Mouse (Mus musculus): ENCODE data around the gene Tex12. TPM values are rescaled to one million over a fixed set of nuclear protein-coding genes. Genes with fewer than 3 reads are reported as not detected.

Tex12 gene
- polyA plus RNA-seq, 1 experiment from 2014 or later: not detected

GRCm38 (mm10) chr9:50594794-50595417, 33.8 kb upstream of the Tex12 start:
- WGBS: 84% methylated on average over 12 of the region's 12 CpGs
- Histone ChIP-seq H3K36me3 (ENCODE audit: control insufficient read depth, insufficient read depth, low read length) (peaks cover 11% of the 10 kb centered on the region; the same call in 1 of the 2 replicates), H3K27me3 (ENCODE audit: control insufficient read depth, insufficient read depth, low read length) (no peaks in the 10 kb centered on the region)

GRCm38 (mm10) chr9:50593544-50593943, 32.4 kb upstream of the Tex12 start:
- no peak overlapping the region for H3K27ac ChIP-seq (ENCODE audit: low read depth, low read length)
- no peak overlapping the region for H3K9ac ChIP-seq (ENCODE audit: low read length)
- no peaks in the 10 kb centered on the region for H3K9me3 ChIP-seq (ENCODE audit: control insufficient read depth, low read length)
- H3K36me3 ChIP-seq (ENCODE audit: control insufficient read depth, insufficient read depth, low read length): peaks cover 11% of the 10 kb centered on the region; the same call in 1 of the 2 replicates
- whole genome bisulfite sequencing: 87% methylated on average over 3 of the region's 3 CpGs
- DNase-seq (ENCODE audit: low spot score) (peak; percentile 73), ATAC-seq (replicated peaks; ENCODE audit: low FRiP score) (no peak)
- no peaks in the 10 kb centered on the region for H3K27me3 ChIP-seq (ENCODE audit: control insufficient read depth, insufficient read depth, low read length)
- no peak overlapping the region for H3K4me3 ChIP-seq (ENCODE audit: low read depth, low read length)
- H3K4me2 ChIP-seq (ENCODE audit: low read depth, low read length, severe bottlenecking): no peak overlapping the region
- H3K4me1 ChIP-seq (replicated peaks; ENCODE audit: control insufficient read depth, insufficient read depth, low read length): no peaks in the 10 kb centered on the region

More at GRCm38 (mm10) chr9:50594794-50595417, 33.8 kb upstream of the Tex12 start:
- H3K4me2 ChIP-seq (ENCODE audit: low read depth, low read length, severe bottlenecking): no peak overlapping the region
- no peak overlapping the region for H3K27ac ChIP-seq (ENCODE audit: low read depth, low read length)
- no peak overlapping the region for H3K4me3 ChIP-seq (ENCODE audit: low read depth, low read length)
- DNase-seq (ENCODE audit: low spot score): no peak
- H3K9ac ChIP-seq (ENCODE audit: low read length): no peak overlapping the region
- no peaks in the 10 kb centered on the region for H3K4me1 ChIP-seq (replicated peaks; ENCODE audit: control insufficient read depth, insufficient read depth, low read length)
- H3K9me3 ChIP-seq (ENCODE audit: control insufficient read depth, low read length): no peaks in the 10 kb centered on the region
- no peak for ATAC-seq (replicated peaks; ENCODE audit: low FRiP score)

GRCm38 (mm10) chr9:50592955-50593354, 31.8 kb upstream of the Tex12 start:
- Histone ChIP-seq H3K4me2 (ENCODE audit: low read depth, low read length, severe bottlenecking) (no peak overlapping the region), H3K36me3 (ENCODE audit: control insufficient read depth, insufficient read depth, low read length) (peaks cover 7% of the 10 kb centered on the region; the same call in 1 of the 2 replicates), H3K4me3 (ENCODE audit: low read depth, low read length) (no peak overlapping the region), H3K9me3 (ENCODE audit: control insufficient read depth, low read length) (no peaks in the 10 kb centered on the region), H3K4me1 (replicated peaks; ENCODE audit: control insufficient read depth, insufficient read depth, low read length) (no peaks in the 10 kb centered on the region), H3K27me3 (ENCODE audit: control insufficient read depth, insufficient read depth, low read length) (no peaks in the 10 kb centered on the region), H3K27ac (ENCODE audit: low read depth, low read length) (no peak overlapping the region), H3K9ac (ENCODE audit: low read length) (no peak overlapping the region)
- DNase-seq (ENCODE audit: low spot score): no peak
- no peak for ATAC-seq (replicated peaks; ENCODE audit: low FRiP score)
- WGBS: 89% methylated on average over 9 of the region's 9 CpGs

GRCm38 (mm10) chr9:50590856-50591518, 29.9 kb upstream of the Tex12 start:
- H3K4me1 ChIP-seq (replicated peaks; ENCODE audit: control insufficient read depth, insufficient read depth, low read length): no peaks in the 10 kb centered on the region
- ATAC-seq (replicated peaks; ENCODE audit: low FRiP score) (no peak), DNase-seq (ENCODE audit: low spot score) (no peak)
- H3K27me3 ChIP-seq (ENCODE audit: control insufficient read depth, insufficient read depth, low read length): no peaks in the 10 kb centered on the region
- H3K36me3 ChIP-seq (ENCODE audit: control insufficient read depth, insufficient read depth, low read length): no peaks in the 10 kb centered on the region
- WGBS: 79% methylated on average over 10 of the region's 10 CpGs
- no peak overlapping the region for H3K9ac ChIP-seq (ENCODE audit: low read length)
- H3K4me2 ChIP-seq (ENCODE audit: low read depth, low read length, severe bottlenecking): no peak overlapping the region
- no peaks in the 10 kb centered on the region for H3K9me3 ChIP-seq (ENCODE audit: control insufficient read depth, low read length)
- H3K27ac ChIP-seq (ENCODE audit: low read depth, low read length): no peak overlapping the region
- H3K4me3 ChIP-seq (ENCODE audit: low read depth, low read length): no peak overlapping the region

GRCm38 (mm10) chr9:50586955-50587354, 25.8 kb upstream of the Tex12 start:
- no peak overlapping the region for H3K9ac ChIP-seq (ENCODE audit: low read length)
- 82% methylated on average over 4 of the region's 4 CpGs for WGBS

GRCm38 (mm10) chr9:50585145-50585818, 24.2 kb upstream of the Tex12 start:
- ATAC-seq (replicated peaks; ENCODE audit: low FRiP score): no peak

More at GRCm38 (mm10) chr9:50586955-50587354, 25.8 kb upstream of the Tex12 start:
- ATAC-seq (replicated peaks; ENCODE audit: low FRiP score): no peak
- H3K36me3 ChIP-seq (ENCODE audit: control insufficient read depth, insufficient read depth, low read length): no peaks in the 10 kb centered on the region
- DNase-seq (ENCODE audit: low spot score): no peak
- no peaks in the 10 kb centered on the region for H3K4me1 ChIP-seq (replicated peaks; ENCODE audit: control insufficient read depth, insufficient read depth, low read length)
- no peaks in the 10 kb centered on the region for H3K27me3 ChIP-seq (ENCODE audit: control insufficient read depth, insufficient read depth, low read length)
- no peak overlapping the region for H3K4me2 ChIP-seq (ENCODE audit: low read depth, low read length, severe bottlenecking)
- H3K4me3 ChIP-seq (ENCODE audit: low read depth, low read length): no peak overlapping the region
- H3K27ac ChIP-seq (ENCODE audit: low read depth, low read length): no peak overlapping the region
- no peaks in the 10 kb centered on the region for H3K9me3 ChIP-seq (ENCODE audit: control insufficient read depth, low read length)

GRCm38 (mm10) chr9:50580370-50580769, 19.2 kb upstream of the Tex12 start:
- ATAC-seq (replicated peaks; ENCODE audit: low FRiP score): no peak
- DNase-seq (ENCODE audit: low spot score): no peak
- H3K4me1 ChIP-seq (replicated peaks; ENCODE audit: control insufficient read depth, insufficient read depth, low read length): no peaks in the 10 kb centered on the region
- 21% methylated on average over 4 of the region's 4 CpGs for WGBS
- H3K4me2 ChIP-seq (ENCODE audit: low read depth, low read length, severe bottlenecking): no peak overlapping the region
- no peak overlapping the region for H3K9ac ChIP-seq (ENCODE audit: low read length)
- no peaks in the 10 kb centered on the region for H3K9me3 ChIP-seq (ENCODE audit: control insufficient read depth, low read length)
- H3K27me3 ChIP-seq (ENCODE audit: control insufficient read depth, insufficient read depth, low read length): no peaks in the 10 kb centered on the region
- no peak overlapping the region for H3K27ac ChIP-seq (ENCODE audit: low read depth, low read length)
- H3K36me3 ChIP-seq (ENCODE audit: control insufficient read depth, insufficient read depth, low read length): no peaks in the 10 kb centered on the region
- no peak overlapping the region for H3K4me3 ChIP-seq (ENCODE audit: low read depth, low read length)

More at GRCm38 (mm10) chr9:50585145-50585818, 24.2 kb upstream of the Tex12 start:
- WGBS: 86% methylated on average over 6 of the region's 6 CpGs
- Histone ChIP-seq H3K27ac (ENCODE audit: low read depth, low read length) (no peak overlapping the region), H3K9ac (ENCODE audit: low read length) (no peak overlapping the region), H3K4me1 (replicated peaks; ENCODE audit: control insufficient read depth, insufficient read depth, low read length) (no peaks in the 10 kb centered on the region), H3K27me3 (ENCODE audit: control insufficient read depth, insufficient read depth, low read length) (no peaks in the 10 kb centered on the region), H3K36me3 (ENCODE audit: control insufficient read depth, insufficient read depth, low read length) (no peaks in the 10 kb centered on the region), H3K4me3 (ENCODE audit: low read depth, low read length) (no peak overlapping the region), H3K9me3 (ENCODE audit: control insufficient read depth, low read length) (no peaks in the 10 kb centered on the region), H3K4me2 (ENCODE audit: low read depth, low read length, severe bottlenecking) (no peak overlapping the region)
- DNase-seq (ENCODE audit: low spot score): no peak

- no peak for DNase-seq (ENCODE audit: low spot score)
- no peak overlapping the region for H3K4me3 ChIP-seq (ENCODE audit: low read depth, low read length)
- no peak for ATAC-seq (replicated peaks; ENCODE audit: low FRiP score)
- H3K4me2 ChIP-seq (ENCODE audit: low read depth, low read length, severe bottlenecking): no peak overlapping the region
- H3K27me3 ChIP-seq (ENCODE audit: control insufficient read depth, insufficient read depth, low read length): no peaks in the 10 kb centered on the region
- H3K4me1 ChIP-seq (replicated peaks; ENCODE audit: control insufficient read depth, insufficient read depth, low read length): no peaks in the 10 kb centered on the region
- no peak overlapping the region for H3K27ac ChIP-seq (ENCODE audit: low read depth, low read length)
- WGBS: 80% methylated on average over 10 of the region's 10 CpGs
- no peaks in the 10 kb centered on the region for H3K9me3 ChIP-seq (ENCODE audit: control insufficient read depth, low read length)
- no peak overlapping the region for H3K9ac ChIP-seq (ENCODE audit: low read length)
- H3K36me3 ChIP-seq (ENCODE audit: control insufficient read depth, insufficient read depth, low read length): no peaks in the 10 kb centered on the region
Observed at GRCm38 (mm10) chr9:50569599-50570525, 8.7 kb upstream of the Tex12 start.
